Mouse (Mus musculus): ENCODE results near the gene Mllt6.

DNA sequence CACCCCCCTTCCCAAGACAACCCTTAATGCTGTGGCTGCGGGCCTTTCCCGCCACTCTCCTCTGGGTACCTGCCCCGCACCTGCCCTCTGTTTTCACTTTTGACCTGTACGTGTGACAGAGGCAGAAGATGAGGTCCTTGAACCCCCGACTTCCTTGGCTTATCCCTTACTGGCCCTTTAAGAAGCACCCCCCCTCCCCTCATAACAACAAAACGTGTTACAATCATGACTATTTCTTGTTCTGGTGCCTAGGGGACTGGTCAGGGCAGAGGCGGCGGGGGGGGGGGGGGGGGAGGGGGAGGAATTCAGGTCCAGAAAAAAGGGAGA is 1.1 kb downstream of the Mllt6 start:
- TF ChIP-seq CTCF (IDR thresholded peaks at IDR 0.05; ENCODE audit: extremely low read depth, insufficient read depth, low read length) (no peak), POLR2A (IDR thresholded peaks at IDR 0.05; ENCODE audit: extremely low read depth, insufficient read depth, low read length) (no peak)

Data from cortical plate, adult 2 months (tissue).